In the genomic region with DNA sequence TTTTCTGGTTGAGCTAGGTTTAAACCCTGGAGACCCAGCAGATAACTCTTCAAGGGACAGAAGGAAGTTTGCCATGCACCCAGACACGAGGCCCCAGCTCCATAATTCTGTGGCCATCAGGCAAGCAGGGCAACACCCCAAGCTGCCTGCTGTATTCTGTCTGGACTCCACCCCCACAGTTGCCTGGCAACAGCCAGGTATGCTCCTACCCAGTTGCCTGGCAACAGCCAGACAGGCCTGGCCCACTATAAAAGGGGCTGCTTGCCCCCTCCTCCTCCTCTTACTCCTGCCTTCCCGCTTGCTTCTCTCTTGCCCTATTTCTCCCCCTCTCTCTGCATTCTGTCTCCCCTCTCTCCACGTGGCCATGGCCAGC, we compare ENCODE assay signal across 9 mouse cellular contexts. TPM values are rescaled to one million over a fixed set of nuclear protein-coding genes. Genes with fewer than 3 reads are reported as not detected.
A peak's percentile ranks its signal among the peaks of the same experiment; 100 is the strongest.
DNase-seq lines count a peak whose midpoint lies in the region; ATAC-seq and TF ChIP-seq lines count a peak whose summit lies in the region.
"Had no signal": no experiment of that assay in that cellular context is flagged by ENCODE, and none has a peak within 500 bp of the region (broad histone marks: within the 10 kb centered on the region; RNA-seq: fewer than 3 reads in every experiment).

No protein-coding gene starts in this region.

- peak overlapping the region; percentile 2; the same call in 1 of the 2 replicates for H3K4me2 ChIP-seq in hindbrain, embryonic 11.5 days (replicated peaks; ENCODE audit: low read depth, low read length)
- peak overlapping the region; percentile 46 for H3K4me2 ChIP-seq in midbrain, embryonic 16.5 days (ENCODE audit: low read length)
- no peak overlapping the region for H3K4me2 ChIP-seq in liver, embryonic 12.5 days

- TF ChIP-seq EP300 in heart, adult 2 months (IDR thresholded peaks at IDR 0.05; ENCODE audit: insufficient read depth, low read depth, low read length), result no peak

- no peak for TF ChIP-seq POLR2A in heart, adult 2 months (IDR thresholded peaks at IDR 0.05; ENCODE audit: insufficient read depth, low read depth, low read length)

- H3K79me2 ChIP-seq in heart, adult 2 months (replicated peaks; ENCODE audit: control insufficient read depth, insufficient read depth, low read length), result no peaks in the 10 kb centered on the region

- ATAC-seq in hindbrain, embryonic 11.5 days (ENCODE audit: low FRiP score), result peak; percentile 93
- peak; percentile 92 for ATAC-seq in midbrain, embryonic 16.5 days
- ATAC-seq in liver, embryonic 12.5 days, result no peak

- H3K9me3 ChIP-seq in hindbrain, embryonic 11.5 days (ENCODE audit: control insufficient read depth, low read length), result no peaks in the 10 kb centered on the region
- no peaks in the 10 kb centered on the region for H3K9me3 ChIP-seq in midbrain, embryonic 16.5 days (replicated peaks; ENCODE audit: control insufficient read depth, low read length, poor library complexity, severe bottlenecking)
- no peaks in the 10 kb centered on the region for H3K9me3 ChIP-seq in liver, embryonic 12.5 days (replicated peaks)

- intact Hi-C loops in heart, adult 2 months (cut with DNase I), result no loop called here
- intact Hi-C loops in gastrocnemius, postnatal 14 days (cut with DNase I; ENCODE audit: low total_unique reads), result no loop called here

- H3K27ac ChIP-seq in hindbrain, embryonic 11.5 days (ENCODE audit: low read depth, low read length), result peak overlapping the region; percentile 54; the same call in 1 of the 2 replicates
- H3K27ac ChIP-seq in midbrain, embryonic 16.5 days (ENCODE audit: low read length), result peak overlapping the region; percentile 62
- H3K27ac ChIP-seq in heart, adult 2 months, result no peak overlapping the region
- H3K27ac ChIP-seq in liver, embryonic 12.5 days, result no peak overlapping the region
- H3K27ac ChIP-seq: liver, embryonic 14.5 days had no signal

- 7% methylated on average over 3 of the region's 3 CpGs for WGBS in hindbrain, embryonic 11.5 days
- WGBS in midbrain, embryonic 16.5 days, result 6% methylated on average over 3 of the region's 3 CpGs
- 54% methylated on average over 3 of the region's 3 CpGs for WGBS in heart, adult 2 months
- WGBS in liver, embryonic 12.5 days (ENCODE audit: insufficient replicate concordance), result 39% methylated on average over 3 of the region's 3 CpGs

- H3K27me3 ChIP-seq in hindbrain, embryonic 11.5 days (ENCODE audit: control insufficient read depth, insufficient read depth, low read length), result no peaks in the 10 kb centered on the region
- no peaks in the 10 kb centered on the region for H3K27me3 ChIP-seq in midbrain, embryonic 16.5 days (ENCODE audit: control insufficient read depth, insufficient read depth, low read depth, low read length)
- no peaks in the 10 kb centered on the region for H3K27me3 ChIP-seq in heart, adult 2 months (ENCODE audit: control insufficient read depth, insufficient read depth, low read length)
- no peaks in the 10 kb centered on the region for H3K27me3 ChIP-seq in liver, embryonic 12.5 days (replicated peaks)

- peaks cover 10% of the 10 kb centered on the region; the same call in 1 of the 2 replicates for H3K4me1 ChIP-seq in hindbrain, embryonic 11.5 days (replicated peaks; ENCODE audit: control insufficient read depth, insufficient read depth, low read length)
- H3K4me1 ChIP-seq in midbrain, embryonic 16.5 days (ENCODE audit: control insufficient read depth, insufficient read depth, low read length), result peaks cover 43% of the 10 kb centered on the region
- no peaks in the 10 kb centered on the region for H3K4me1 ChIP-seq in heart, adult 2 months (ENCODE audit: control insufficient read depth, insufficient read depth, low read length)
- H3K4me1 ChIP-seq in liver, embryonic 12.5 days, result no peaks in the 10 kb centered on the region

- H3K36me3 ChIP-seq in hindbrain, embryonic 11.5 days (ENCODE audit: control insufficient read depth, insufficient read depth, low read length), result no peaks in the 10 kb centered on the region
- H3K36me3 ChIP-seq in midbrain, embryonic 16.5 days (ENCODE audit: control insufficient read depth, insufficient read depth, low read length), result no peaks in the 10 kb centered on the region
- no peaks in the 10 kb centered on the region for H3K36me3 ChIP-seq in heart, adult 2 months (ENCODE audit: control insufficient read depth, insufficient read depth, low read length)
- H3K36me3 ChIP-seq in liver, embryonic 12.5 days, result no peaks in the 10 kb centered on the region

- H3K4me3 ChIP-seq in hindbrain, embryonic 11.5 days (ENCODE audit: low read depth, low read length), result no peak overlapping the region
- no peak overlapping the region for H3K4me3 ChIP-seq in midbrain, embryonic 16.5 days (ENCODE audit: low read depth, low read length)
- no peak overlapping the region for H3K4me3 ChIP-seq in heart, adult 2 months
- no peak overlapping the region for H3K4me3 ChIP-seq in liver, embryonic 12.5 days

- DNase-seq in kidney, adult 9 months, result peak; percentile 8
- DNase-seq in kidney, adult 18-20 months, result no peak
- DNase-seq in cerebellum, postnatal 14 days, result peak; percentile 57 to 58
- peak; percentile 77 for DNase-seq in hindbrain, embryonic 11.5 days (ENCODE audit: low spot score)
- DNase-seq in heart, adult 2 months, result no peak
- no peak for DNase-seq in gastrocnemius, postnatal 14 days

- 0 out of 2 replicates have a peak overlapping the region, but pooled peaks have one; percentile 11 for H3K9ac ChIP-seq in hindbrain, embryonic 11.5 days (ENCODE audit: low read depth, low read length)
- H3K9ac ChIP-seq in midbrain, embryonic 16.5 days (ENCODE audit: low read depth, low read length), result 0 out of 2 replicates have a peak overlapping the region, but pooled peaks have one; percentile 25
- H3K9ac ChIP-seq in heart, adult 2 months (ENCODE audit: low read depth, low read length), result no peak overlapping the region
- no peak overlapping the region for H3K9ac ChIP-seq in liver, embryonic 12.5 days
- H3K9ac ChIP-seq: liver, embryonic 14.5 days had no signal

- TF ChIP-seq CTCF in heart, adult 2 months (IDR thresholded peaks at IDR 0.05), result no peak

RNA-seq across cellular contexts. Expression of gene Dclk2, which starts 57.7 kb away (rescaled TPM):
- 25.9 and 32.5 TPM in 2 replicates for polyA plus RNA-seq in hindbrain, embryonic 11.5 days (2014; fragmentation: Nextera tagmentation; extraction: Ambion mirVana)
- 85.0 and 93.9 TPM in 2 replicates for polyA plus RNA-seq in midbrain, embryonic 16.5 days (2015; fragmentation: Nextera tagmentation; extraction: Ambion mirVana)
- total RNA-seq in heart, adult 2 months (2021), result 1 to 10 TPM; 1.1 to 1.5 TPM
- 2.6 TPM in 2 replicates for polyA plus RNA-seq in heart, adult 2 months (2012; rRNA removed)
- 11.1 and 11.3 TPM in 2 replicates for polyA plus RNA-seq in liver, embryonic 12.5 days (2016; fragmentation: Nextera tagmentation; extraction: Ambion mirVana)
- 1 to 10 TPM; 1.8 to 2.5 TPM for total RNA-seq in gastrocnemius, postnatal 14 days (2021)

Comparison
In these comparisons a context has a peak if more than half of its experiments do, and no peak if none do; other contexts are left out.
1. DNase-seq: peak in kidney, adult 9 months (single experiment), cerebellum, postnatal 14 days (2 of 2) and hindbrain, embryonic 11.5 days (single experiment); none in kidney, adult 18-20 months (single experiment), heart, adult 2 months (0 of 2) and gastrocnemius, postnatal 14 days (single experiment).
2. H3K27ac ChIP-seq: peak in hindbrain, embryonic 11.5 days (single experiment) and midbrain, embryonic 16.5 days (single experiment); none in heart, adult 2 months (single experiment) and liver, embryonic 12.5 days (single experiment).
3. H3K9ac ChIP-seq: peak in hindbrain, embryonic 11.5 days (single experiment) and midbrain, embryonic 16.5 days (single experiment); none in heart, adult 2 months (single experiment) and liver, embryonic 12.5 days (single experiment).